Mouse (Mus musculus): ENCODE data around the gene Irak1bp1.

The Irak1bp1 gene

GRCm38 (mm10) chr9:82888645-82889044 is 59.3 kb downstream of the Irak1bp1 start:
- no peak for DNase-seq

Measured in cerebellum, adult 18-20 months (tissue).